Mouse (Mus musculus) hindbrain, embryonic 12.5 days (tissue): ENCODE measurements around the gene Rnase10. TPM values are rescaled to one million over a fixed set of nuclear protein-coding genes. Genes with fewer than 3 reads are reported as not detected.

Experiments
- ATAC-seq: fragments of 200-750 bp; cut with Nextera tagmentation; 2 replicates; pipeline ENCODE4 v1.8.0; 2017; ENCODE audit warnings: moderate TSS enrichment; ENCODE audit not compliant: low FRiP score
- H3K27ac ChIP-seq: fragments of 300-500 bp; sonication (generic); 2 replicates; pipeline ENCODE4 v1.5.1; 2016; ENCODE audit warnings: mild to moderate bottlenecking
- H3K27me3 ChIP-seq: fragments of 300-500 bp; sonication (generic); 2 replicates; pipeline ENCODE4 v1.6.1; 2016; ENCODE audit warnings: mild to moderate bottlenecking
- H3K36me3 ChIP-seq: fragments of 300-500 bp; sonication (generic); 2 replicates; pipeline ENCODE4 v1.6.1; 2016; ENCODE audit warnings: mild to moderate bottlenecking
- H3K4me1 ChIP-seq: fragments of 300-500 bp; sonication (generic); 2 replicates; pipeline ENCODE4 v1.6.1; 2016
- H3K4me2 ChIP-seq: fragments of 300-500 bp; sonication (generic); replicated peaks from 2 replicates; pipeline ENCODE4 v1.6.1; 2016; ENCODE audit warnings: mild to moderate bottlenecking
- H3K4me3 ChIP-seq: fragments of 300-500 bp; sonication (generic); 2 replicates; pipeline ENCODE4 v1.5.1; 2016; ENCODE audit warnings: mild to moderate bottlenecking
- H3K9ac ChIP-seq: fragments of 300-500 bp; sonication (generic); 2 replicates; pipeline ENCODE4 v1.6.1; 2016; ENCODE audit warnings: mild to moderate bottlenecking, moderate library complexity
- H3K9me3 ChIP-seq: fragments of 300-500 bp; sonication (generic); replicated peaks from 2 replicates; pipeline ENCODE4 v1.6.1; 2016; ENCODE audit warnings: mild to moderate bottlenecking
- WGBS: fragments of 180-500 bp; shearing (Covaris S2); methylation state at CpG from one replicate; pipeline ENCODE4 v1.1.7; 2016; 5-methylcytosine and 5-hydroxymethylcytosine counted together
- polyA plus RNA-seq: library from polyadenylated mRNA; unstranded; fragments of >200 nt; fragmentation: Nextera tagmentation; extraction: Ambion mirVana; gene quantifications from 2 replicates; pipeline ENCODE4 v1.2.1, GENCODE M21; 2016

Gene Rnase10
- polyA plus RNA-seq, 1 experiment from 2014 or later: not detected

DNA sequence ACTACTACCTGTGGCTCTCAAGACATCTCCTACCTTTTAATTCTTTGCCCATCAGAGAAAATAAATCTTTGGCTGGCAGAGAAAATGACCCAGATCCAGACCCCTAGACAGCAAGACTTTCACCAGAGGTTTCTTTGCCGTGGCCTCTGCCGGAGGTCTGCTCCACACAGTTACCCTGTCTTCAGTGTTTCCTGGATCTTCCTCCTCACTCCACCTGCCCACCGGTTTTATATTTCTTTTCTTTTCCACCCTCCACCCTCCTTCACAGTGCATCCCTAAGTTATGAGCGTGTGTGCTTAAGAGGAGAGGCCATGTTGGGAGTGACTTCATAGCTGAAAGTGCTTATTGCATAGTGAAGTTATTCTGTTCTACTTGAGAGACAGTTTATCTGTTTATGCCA, 15.9 kb downstream of the Rnase10 start:
- H3K4me2 ChIP-seq: no peak overlapping the region
- H3K9ac ChIP-seq: no peak overlapping the region
- WGBS: 77% methylated on average over 4 of the region's 4 CpGs
- no peaks in the 10 kb centered on the region for H3K36me3 ChIP-seq
- no peaks in the 10 kb centered on the region for H3K9me3 ChIP-seq
- H3K27me3 ChIP-seq: no peaks in the 10 kb centered on the region
- H3K27ac ChIP-seq: no peak overlapping the region
- ATAC-seq: no peak
- no peaks in the 10 kb centered on the region for H3K4me1 ChIP-seq
- H3K4me3 ChIP-seq: no peak overlapping the region

DNA sequence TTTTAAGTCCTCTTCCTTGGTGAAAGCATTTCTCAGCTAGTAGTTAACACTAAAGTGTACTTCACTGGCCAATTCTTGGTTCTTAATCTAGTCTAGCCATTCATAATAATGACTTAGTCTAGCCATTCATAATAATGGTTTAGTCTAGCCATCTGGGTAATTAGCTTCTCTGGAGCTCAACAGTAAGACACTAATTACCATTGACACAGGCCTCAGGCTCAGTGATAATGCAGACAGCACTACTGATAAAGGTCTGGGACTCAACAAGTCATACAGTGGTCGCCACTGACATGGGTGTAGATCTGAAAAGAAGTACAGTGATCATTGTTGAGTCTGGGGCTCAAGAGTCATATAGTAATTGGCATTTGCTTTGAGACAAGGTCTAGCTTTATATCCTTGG, 17.3 kb downstream of the Rnase10 start:
- no peaks in the 10 kb centered on the region for H3K27me3 ChIP-seq
- H3K4me2 ChIP-seq: no peak overlapping the region
- H3K9me3 ChIP-seq: no peaks in the 10 kb centered on the region
- WGBS: 94% methylated on average over 1 of the region's 1 CpGs
- no peak overlapping the region for H3K9ac ChIP-seq
- H3K36me3 ChIP-seq: no peaks in the 10 kb centered on the region
- no peaks in the 10 kb centered on the region for H3K4me1 ChIP-seq
- H3K27ac ChIP-seq: no peak overlapping the region
- no peak for ATAC-seq
- H3K4me3 ChIP-seq: no peak overlapping the region

DNA sequence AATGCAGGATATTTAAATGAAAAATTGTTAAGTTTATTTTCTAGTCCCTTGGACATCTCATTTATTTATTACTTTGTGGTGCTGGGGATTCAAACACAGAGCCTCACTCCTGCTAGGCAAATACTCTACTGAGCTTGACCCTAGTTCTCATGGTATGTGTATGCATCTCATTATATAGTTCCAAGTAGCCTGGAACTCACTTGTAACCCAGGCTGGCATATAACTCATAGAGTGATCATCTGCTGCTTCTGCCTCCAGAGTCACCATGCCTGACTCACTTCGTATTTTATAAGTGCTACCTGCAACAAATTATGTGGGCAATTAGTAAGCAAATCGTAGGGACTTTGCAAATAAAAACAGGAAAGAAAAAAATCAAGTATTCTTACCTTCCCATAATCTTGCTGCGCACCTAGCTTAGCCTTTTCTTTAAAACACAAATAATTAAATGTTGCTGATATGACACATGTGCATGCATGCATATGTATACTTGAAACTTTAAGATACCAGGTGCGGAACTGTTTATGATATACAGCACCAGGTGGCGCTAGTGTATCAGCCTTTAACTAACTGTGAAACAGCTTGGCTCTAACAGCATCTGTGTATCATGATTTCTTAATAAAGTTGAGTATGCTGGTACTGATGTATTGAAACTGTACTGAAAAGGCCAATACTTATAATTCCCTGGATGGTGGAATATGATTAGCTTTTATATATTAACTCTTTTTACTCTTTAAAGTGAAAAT, 19.0 kb downstream of the Rnase10 start:
- no peaks in the 10 kb centered on the region for H3K36me3 ChIP-seq

DNA sequence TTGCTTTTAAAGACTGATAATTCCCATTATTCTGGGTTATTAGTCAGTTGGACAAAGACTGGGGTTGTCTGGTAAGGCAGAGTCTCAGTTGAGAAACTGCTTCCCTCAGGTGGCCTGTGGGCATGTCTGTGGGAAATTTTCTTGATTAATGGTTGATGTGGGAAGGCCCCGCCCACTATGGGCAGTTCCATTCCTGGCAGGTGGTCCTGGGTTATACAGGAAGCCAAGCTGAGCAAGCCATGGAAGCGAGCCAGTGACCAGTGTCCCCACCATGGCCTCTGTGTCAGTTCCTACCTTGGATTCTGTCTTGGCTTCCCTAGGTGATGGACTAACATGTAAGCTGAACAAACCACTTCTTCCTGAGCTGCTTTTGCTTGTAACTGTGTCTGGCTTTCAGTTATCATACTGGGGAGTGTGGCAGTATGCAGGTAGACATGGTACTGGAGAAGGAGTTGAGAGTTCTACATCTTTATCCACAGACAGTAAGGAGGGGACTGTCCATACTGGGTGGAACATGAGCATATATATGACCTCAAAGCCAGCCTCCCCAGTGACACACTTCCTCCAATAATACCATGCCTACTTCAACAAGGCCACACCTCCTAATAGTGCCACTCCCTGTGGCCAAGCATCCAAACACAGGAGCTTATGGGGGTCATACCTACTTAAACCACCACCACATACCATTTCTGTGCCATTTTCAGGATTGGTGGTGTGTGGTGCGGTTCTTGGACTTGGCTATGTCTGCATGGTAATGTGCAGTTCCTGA, 20.0 kb downstream of the Rnase10 start:
- Histone ChIP-seq H3K4me3 (no peak overlapping the region), H3K9ac (no peak overlapping the region), H3K4me1 (no peaks in the 10 kb centered on the region), H3K36me3 (no peaks in the 10 kb centered on the region), H3K9me3 (no peaks in the 10 kb centered on the region), H3K4me2 (no peak overlapping the region), H3K27me3 (no peaks in the 10 kb centered on the region), H3K27ac (no peak overlapping the region)
- ATAC-seq: 0 out of 2 replicates have a peak, but pooled peaks have one; percentile 35
- 52% methylated on average over 3 of the region's 3 CpGs for WGBS

More for the DNA sequence above, 19.0 kb downstream of the Rnase10 start:
- ATAC-seq: peak; percentile 46; the same call in 1 of the 2 replicates
- WGBS: 41% methylated on average over 5 of the region's 5 CpGs
- no peaks in the 10 kb centered on the region for H3K9me3 ChIP-seq
- no peak overlapping the region for H3K4me3 ChIP-seq
- H3K27ac ChIP-seq: no peak overlapping the region
- H3K9ac ChIP-seq: no peak overlapping the region
- H3K4me2 ChIP-seq: no peak overlapping the region
- H3K4me1 ChIP-seq: no peaks in the 10 kb centered on the region
- H3K27me3 ChIP-seq: no peaks in the 10 kb centered on the region

DNA sequence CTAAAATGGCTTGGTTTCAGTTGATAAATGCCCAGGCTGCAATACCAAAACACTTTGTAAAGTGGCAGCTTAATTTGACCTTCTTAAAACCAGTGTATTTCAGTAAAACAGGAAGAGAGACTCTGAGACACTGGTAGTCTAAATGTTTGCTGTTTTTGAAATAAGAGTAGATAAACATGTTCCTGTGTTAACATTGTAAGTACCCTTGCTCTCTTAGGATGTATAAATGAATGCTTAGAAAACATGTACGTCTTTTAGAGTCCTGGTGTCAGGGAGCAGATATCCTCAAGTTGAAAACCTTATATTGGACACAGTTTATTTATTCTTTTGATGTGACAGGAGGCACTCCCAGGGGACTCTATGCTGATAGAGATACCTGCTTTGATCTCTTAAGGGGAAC, 27.7 kb downstream of the Rnase10 start:
- H3K27ac ChIP-seq: no peak overlapping the region
- H3K9ac ChIP-seq: no peak overlapping the region
- H3K9me3 ChIP-seq: no peaks in the 10 kb centered on the region
- H3K4me1 ChIP-seq: no peaks in the 10 kb centered on the region
- no peaks in the 10 kb centered on the region for H3K27me3 ChIP-seq
- no peaks in the 10 kb centered on the region for H3K36me3 ChIP-seq
- no peak overlapping the region for H3K4me2 ChIP-seq
- 47% methylated on average over 1 of the region's 1 CpGs for WGBS
- ATAC-seq: no peak
- H3K4me3 ChIP-seq: no peak overlapping the region

DNA sequence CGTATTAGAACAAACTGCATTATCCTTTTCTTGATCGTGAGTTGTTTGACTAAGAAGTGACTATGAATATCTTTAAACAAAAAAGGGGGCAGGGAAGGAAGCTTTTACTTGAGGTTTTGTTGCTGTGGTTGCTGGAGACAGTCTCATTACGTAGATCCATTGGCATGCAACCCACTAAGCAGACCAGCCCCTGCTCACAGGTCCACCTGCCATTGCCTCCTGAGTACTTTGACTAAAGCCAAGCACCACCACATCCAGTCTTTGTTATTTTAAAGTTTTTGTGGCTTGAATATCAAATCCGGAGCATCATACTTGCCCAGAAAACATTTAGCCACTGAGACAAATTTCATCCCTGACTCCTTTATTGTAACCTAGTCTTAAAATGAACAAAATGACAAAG, 28.7 kb downstream of the Rnase10 start:
- H3K36me3 ChIP-seq: no peaks in the 10 kb centered on the region
- no peak overlapping the region for H3K9ac ChIP-seq
- 86% methylated on average over 4 of the region's 4 CpGs for WGBS
- no peak for ATAC-seq
- H3K9me3 ChIP-seq: no peaks in the 10 kb centered on the region
- no peak overlapping the region for H3K4me2 ChIP-seq
- no peak overlapping the region for H3K4me3 ChIP-seq
- H3K4me1 ChIP-seq: no peaks in the 10 kb centered on the region
- no peak overlapping the region for H3K27ac ChIP-seq
- no peaks in the 10 kb centered on the region for H3K27me3 ChIP-seq

DNA sequence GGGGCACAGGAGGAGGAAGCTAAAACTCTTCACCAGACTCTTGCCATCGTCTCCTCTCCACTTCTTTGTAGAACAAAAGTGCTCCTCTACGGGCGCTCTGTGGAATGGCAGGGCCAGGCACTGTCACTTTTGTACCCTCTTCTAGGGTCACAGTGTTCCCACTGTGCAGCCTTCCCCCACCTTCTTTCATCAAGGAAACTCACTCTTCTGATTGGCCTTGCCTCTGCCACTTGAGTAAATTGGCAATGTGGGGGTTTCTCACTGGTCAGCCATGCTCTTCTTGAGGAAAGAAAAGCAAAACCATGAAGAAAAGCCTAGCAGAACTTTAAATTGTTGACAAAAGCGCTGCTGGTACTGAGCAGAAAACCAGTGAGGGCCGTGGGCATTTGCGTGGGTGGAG, 34.2 kb downstream of the Rnase10 start, which contains the start of gene Rnase9:
TSS of gene Rnase9 (minus strand) at position 101 of the 400 bp plus-strand sequence.
- WGBS: 59% methylated on average over 6 of the region's 6 CpGs
- H3K27ac ChIP-seq: no peak within 1 kb of the TSS
- H3K4me2 ChIP-seq: no peak within 1 kb of the TSS
- no peaks in the 10 kb centered on the region for H3K9me3 ChIP-seq
- no peaks in the 10 kb centered on the region for H3K4me1 ChIP-seq
- no peak for ATAC-seq
- no peak within 1 kb of the TSS for H3K9ac ChIP-seq
- no peak within 1 kb of the TSS for H3K4me3 ChIP-seq
- H3K27me3 ChIP-seq: no peaks in the 10 kb centered on the region
- H3K36me3 ChIP-seq: no peaks in the 10 kb centered on the region

DNA sequence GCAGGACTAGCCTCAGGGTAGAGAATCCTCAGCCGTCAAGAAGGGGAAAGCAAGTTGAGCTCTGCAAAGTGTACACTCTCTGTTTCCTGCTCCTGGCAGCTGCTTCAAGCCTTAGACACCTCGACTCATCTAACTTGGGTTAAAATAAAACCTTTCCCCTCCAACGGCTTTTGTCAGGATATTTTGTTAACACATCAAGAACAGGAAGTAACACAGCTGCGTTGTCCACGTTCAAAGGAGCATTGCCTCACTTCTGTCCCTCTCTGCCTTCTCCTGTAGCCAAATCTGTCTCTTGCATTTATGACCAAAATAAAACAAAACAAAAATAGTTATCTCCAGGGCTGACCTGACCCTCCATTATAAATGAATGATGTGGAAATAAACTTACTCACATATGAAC, 40.3 kb downstream of the Rnase10 start:
- no peaks in the 10 kb centered on the region for H3K4me1 ChIP-seq
- H3K9me3 ChIP-seq: no peaks in the 10 kb centered on the region
- no peaks in the 10 kb centered on the region for H3K27me3 ChIP-seq
- H3K27ac ChIP-seq: no peak overlapping the region
- H3K4me3 ChIP-seq: no peak overlapping the region
- no peak for ATAC-seq
- no peak overlapping the region for H3K4me2 ChIP-seq
- 66% methylated on average over 5 of the region's 5 CpGs for WGBS
- no peaks in the 10 kb centered on the region for H3K36me3 ChIP-seq
- H3K9ac ChIP-seq: no peak overlapping the region

DNA sequence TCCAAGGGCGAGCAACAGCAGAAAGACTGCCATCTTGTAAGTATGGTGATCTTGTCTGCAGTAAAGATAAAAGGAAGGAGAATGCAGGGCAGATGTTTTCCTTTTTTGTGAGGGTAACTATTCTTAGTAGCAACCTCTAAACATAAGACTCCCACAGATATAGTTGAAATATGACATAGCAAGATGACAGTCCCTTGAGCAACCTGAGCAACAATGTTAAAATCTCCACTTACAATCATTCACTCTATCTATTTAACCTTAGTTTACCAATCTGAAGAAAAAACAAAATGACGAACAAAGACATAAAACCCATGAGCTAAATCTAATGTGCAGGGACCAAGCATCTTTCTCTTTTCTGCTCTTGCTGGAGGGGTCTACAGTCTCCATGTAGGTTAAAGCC, 42.5 kb downstream of the Rnase10 start, which contains the start of gene Rnase11:
TSS of gene Rnase11 (minus strand) at position 101 of the 400 bp plus-strand sequence.
- Histone ChIP-seq H3K4me1 (peaks cover 8% of the 10 kb centered on the region), H3K27ac (no peak within 1 kb of the TSS), H3K9ac (no peak within 1 kb of the TSS), H3K9me3 (no peaks in the 10 kb centered on the region), H3K36me3 (no peaks in the 10 kb centered on the region), H3K4me2 (no peak within 1 kb of the TSS), H3K4me3 (no peak within 1 kb of the TSS), H3K27me3 (no peaks in the 10 kb centered on the region)
- ATAC-seq: no peak
- WGBS: 88% methylated on average over 2 of the region's 2 CpGs

DNA sequence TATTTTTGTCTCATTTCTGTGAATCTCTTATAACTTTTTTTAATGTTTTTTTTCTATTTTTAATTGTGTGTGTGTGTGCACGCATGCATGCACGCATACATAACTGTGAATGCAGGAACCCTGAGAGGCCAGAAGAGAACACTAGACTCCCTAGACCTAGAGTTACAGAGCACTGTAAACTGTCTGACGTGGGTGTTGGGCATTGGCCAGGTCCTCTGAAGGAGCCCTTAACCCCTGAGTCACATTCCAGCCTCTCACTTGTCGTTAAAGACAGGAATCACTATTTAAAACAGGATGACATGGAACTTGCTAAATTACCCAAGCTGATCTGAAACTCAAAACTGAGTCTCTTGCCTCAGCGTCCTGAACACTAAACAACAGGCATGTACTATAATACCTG, 44.4 kb downstream of the Rnase10 start:
- H3K9ac ChIP-seq: no peak overlapping the region
- 66% methylated on average over 5 of the region's 5 CpGs for WGBS
- H3K36me3 ChIP-seq: no peaks in the 10 kb centered on the region
- H3K4me3 ChIP-seq: no peak overlapping the region
- no peaks in the 10 kb centered on the region for H3K27me3 ChIP-seq
- H3K9me3 ChIP-seq: no peaks in the 10 kb centered on the region
- peaks cover 8% of the 10 kb centered on the region for H3K4me1 ChIP-seq
- ATAC-seq: no peak
- H3K27ac ChIP-seq: no peak overlapping the region
- no peak overlapping the region for H3K4me2 ChIP-seq

DNA sequence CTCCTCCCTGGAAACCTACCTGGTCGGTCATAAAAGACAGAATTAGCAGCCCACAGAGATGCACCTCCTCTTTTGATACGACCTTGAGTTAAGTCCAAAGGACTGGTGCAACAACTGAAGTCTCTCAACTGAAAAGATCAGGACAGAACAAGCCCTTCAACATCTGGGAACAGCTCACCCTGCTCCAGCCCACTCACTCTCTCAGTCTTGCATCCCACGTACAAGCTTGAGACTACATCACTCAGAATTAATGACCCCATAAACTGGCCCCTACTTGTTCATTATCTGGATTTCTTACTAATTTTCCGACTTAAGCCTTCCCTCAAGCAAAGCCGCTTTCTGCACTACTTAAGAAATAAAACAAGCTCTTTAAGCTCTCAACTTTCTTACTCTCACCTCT, 45.6 kb downstream of the Rnase10 start:
- Histone ChIP-seq H3K9ac (no peak overlapping the region), H3K27me3 (no peaks in the 10 kb centered on the region), H3K4me1 (peaks cover 8% of the 10 kb centered on the region), H3K4me3 (no peak overlapping the region), H3K9me3 (no peaks in the 10 kb centered on the region), H3K27ac (no peak overlapping the region), H3K4me2 (no peak overlapping the region), H3K36me3 (no peaks in the 10 kb centered on the region)
- 71% methylated on average over 5 of the region's 5 CpGs for WGBS
- ATAC-seq: no peak

DNA sequence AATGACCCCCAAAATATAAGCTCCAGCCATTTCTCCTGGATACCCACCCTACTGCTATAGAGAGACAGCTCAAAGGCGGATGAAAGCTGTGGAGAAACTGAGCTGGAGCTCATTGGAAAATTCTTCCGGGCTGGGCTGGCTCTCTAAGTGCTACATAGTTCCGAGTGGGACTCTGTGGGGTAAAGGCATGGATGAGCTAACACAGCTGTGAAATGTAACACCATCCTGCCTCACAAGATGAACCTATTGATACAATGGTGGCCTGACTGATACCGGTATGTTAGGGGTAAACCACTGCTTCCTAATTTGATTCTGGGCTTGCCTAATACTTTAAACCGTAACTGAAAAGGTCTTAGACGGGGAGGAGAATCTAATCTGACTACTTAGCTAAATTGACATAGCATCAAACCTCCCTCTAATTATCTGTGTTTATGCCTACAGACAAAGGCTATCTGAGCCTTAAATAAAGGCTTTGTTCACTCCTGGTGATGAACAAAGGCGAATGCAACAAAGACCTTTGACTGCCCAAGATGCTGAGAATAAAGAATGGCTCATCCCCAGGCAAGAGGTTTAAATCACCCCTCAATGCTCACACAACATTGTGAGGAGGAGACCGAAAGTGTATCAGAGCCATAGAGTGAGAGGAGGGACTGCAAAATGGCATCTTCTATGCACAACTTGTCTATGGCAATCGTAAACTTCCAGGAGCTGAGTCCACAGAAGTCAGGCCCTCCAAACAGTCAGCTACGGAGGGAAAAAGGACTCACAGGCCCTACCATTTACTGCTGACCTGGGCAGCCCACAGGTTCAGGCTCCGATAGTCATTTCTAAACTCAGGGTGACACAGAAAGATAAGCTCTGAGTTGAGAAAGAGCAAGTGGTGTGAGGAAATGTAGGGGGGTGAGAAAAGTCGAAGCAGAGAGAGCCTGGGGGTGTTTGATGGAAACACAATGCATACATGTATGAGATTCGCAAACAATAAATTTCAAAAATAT, 47.0 kb downstream of the Rnase10 start:
- Histone ChIP-seq H3K9ac (no peak overlapping the region), H3K27me3 (no peaks in the 10 kb centered on the region), H3K4me1 (peaks cover 8% of the 10 kb centered on the region), H3K36me3 (no peaks in the 10 kb centered on the region), H3K27ac (no peak overlapping the region), H3K9me3 (no peaks in the 10 kb centered on the region), H3K4me3 (no peak overlapping the region), H3K4me2 (no peak overlapping the region)
- 40% methylated on average over 13 of the region's 13 CpGs for WGBS
- no peak for ATAC-seq
